Mouse (Mus musculus) layer of hippocampus, adult 2 months (tissue): Measurements from ENCODE around the gene Ralgps1. TPM values are rescaled to one million over a fixed set of nuclear protein-coding genes. Genes with fewer than 3 reads are reported as not detected.

Source experiments
- DNase-seq, 2 experiments: peaks; one replicate each; pipeline ENCODE4 v3.0.0; 2022; ENCODE audit warnings: low spot score in 2 of 2
- H3K27ac ChIP-seq: fragments of 200-600 bp; 2 replicates; pipeline ENCODE4 v1.8.1; 2022
- H3K4me3 ChIP-seq: fragments of 200-600 bp; 2 replicates; pipeline ENCODE4 v1.8.1; 2022; ENCODE audit warnings: mild to moderate bottlenecking
- CTCF ChIP-seq: fragments of 200-600 bp; conservative IDR thresholded peaks from 2 replicates; pipeline ENCODE4 v1.8.1; 2022; ENCODE audit warnings: antibody characterized with exemption, mild to moderate bottlenecking, moderate library complexity
- total RNA-seq, 2 experiments: library from RNA; stranded (reverse); gene quantifications; 2 replicates each; pipeline ENCODE4 v1.2.3; 2021

Ralgps1 gene
- total RNA-seq, 2 experiments from 2014 or later = 68.2 TPM

GRCm38 (mm10) chr2:33282877-33283276 is 88.4 kb downstream of the Ralgps1 start:
- no peak for TF ChIP-seq CTCF
- no peak for DNase-seq
- no peak overlapping the region for H3K4me3 ChIP-seq
- no peak overlapping the region; the same call in 1 of the 2 replicates for H3K27ac ChIP-seq

GRCm38 (mm10) chr2:33281807-33282206 is 89.5 kb downstream of the Ralgps1 start:
- Histone ChIP-seq H3K27ac (no peak overlapping the region), H3K4me3 (no peak overlapping the region)
- TF ChIP-seq CTCF = no peak
- DNase-seq = no peak

- TF ChIP-seq CTCF = no peak
These were observed 90.8 kb downstream of the Ralgps1 start for GRCm38 (mm10) chr2:33280525-33280924.

GRCm38 (mm10) chr2:33279758-33280157 is 91.5 kb downstream of the Ralgps1 start:
- no peak for DNase-seq
- no peak for TF ChIP-seq CTCF
- Histone ChIP-seq H3K4me3 (no peak overlapping the region), H3K27ac (no peak overlapping the region)

More at GRCm38 (mm10) chr2:33280525-33280924, 90.8 kb downstream of the Ralgps1 start:
- H3K4me3 ChIP-seq = no peak overlapping the region
- DNase-seq = no peak
- no peak overlapping the region for H3K27ac ChIP-seq

- Histone ChIP-seq H3K4me3 (no peak overlapping the region), H3K27ac (no peak overlapping the region)
- no peak for TF ChIP-seq CTCF
- no peak for DNase-seq
These were observed 96.4 kb downstream of the Ralgps1 start for GRCm38 (mm10) chr2:33274719-33275490.

GRCm38 (mm10) chr2:33272665-33273439 is 98.4 kb downstream of the Ralgps1 start:
- no peak for TF ChIP-seq CTCF
- no peak for DNase-seq
- Histone ChIP-seq H3K4me3 (no peak overlapping the region), H3K27ac (no peak overlapping the region)

GRCm38 (mm10) chr2:33271511-33271910 is 99.8 kb downstream of the Ralgps1 start:
- no peak for DNase-seq
- Histone ChIP-seq H3K27ac (no peak overlapping the region), H3K4me3 (no peak overlapping the region)
- TF ChIP-seq CTCF = no peak

- Histone ChIP-seq H3K27ac (no peak overlapping the region), H3K4me3 (no peak overlapping the region)
- DNase-seq = no peak
- TF ChIP-seq CTCF = no peak
These were observed 100.7 kb downstream of the Ralgps1 start for GRCm38 (mm10) chr2:33270569-33270968.

- Histone ChIP-seq H3K27ac (peak overlapping the region; percentile 36; the same call in 1 of the 2 replicates), H3K4me3 (no peak overlapping the region)
- DNase-seq = no peak
- no peak for TF ChIP-seq CTCF
These were observed 102.2 kb downstream of the Ralgps1 start for GRCm38 (mm10) chr2:33269132-33269493.

- Histone ChIP-seq H3K4me3 (no peak overlapping the region), H3K27ac (peak overlapping the region; percentile 36; the same call in 1 of the 2 replicates)
- no peak for DNase-seq
- TF ChIP-seq CTCF = no peak
These were observed 102.7 kb downstream of the Ralgps1 start for GRCm38 (mm10) chr2:33268384-33269131.

GRCm38 (mm10) chr2:33267075-33267474 is 104.2 kb downstream of the Ralgps1 start:
- H3K4me3 ChIP-seq = no peak overlapping the region
- no peak for TF ChIP-seq CTCF
- H3K27ac ChIP-seq = peak overlapping the region; percentile 11; the same call in 1 of the 2 replicates
- no peak for DNase-seq

GRCm38 (mm10) chr2:33265793-33266192 is 105.5 kb downstream of the Ralgps1 start:
- H3K4me3 ChIP-seq = no peak overlapping the region
- no peak for DNase-seq
- no peak for TF ChIP-seq CTCF
- peak overlapping the region; percentile 6; the same call in 1 of the 2 replicates for H3K27ac ChIP-seq

- H3K27ac ChIP-seq = peak overlapping the region; percentile 7; the same call in 1 of the 2 replicates
- no peak for TF ChIP-seq CTCF
- no peak overlapping the region for H3K4me3 ChIP-seq
- DNase-seq = no peak
These were observed 109.8 kb downstream of the Ralgps1 start for GRCm38 (mm10) chr2:33261475-33261874.
